Mouse (Mus musculus): ENCODE measurements around the gene Smyd5. TPM values are rescaled to one million over a fixed set of nuclear protein-coding genes. Genes with fewer than 3 reads are reported as not detected.

Gene Smyd5
- 60.4 and 61.8 TPM in 2 replicates for polyA plus RNA-seq (2014; fragmentation: Nextera tagmentation; extraction: Ambion mirVana)

DNA sequence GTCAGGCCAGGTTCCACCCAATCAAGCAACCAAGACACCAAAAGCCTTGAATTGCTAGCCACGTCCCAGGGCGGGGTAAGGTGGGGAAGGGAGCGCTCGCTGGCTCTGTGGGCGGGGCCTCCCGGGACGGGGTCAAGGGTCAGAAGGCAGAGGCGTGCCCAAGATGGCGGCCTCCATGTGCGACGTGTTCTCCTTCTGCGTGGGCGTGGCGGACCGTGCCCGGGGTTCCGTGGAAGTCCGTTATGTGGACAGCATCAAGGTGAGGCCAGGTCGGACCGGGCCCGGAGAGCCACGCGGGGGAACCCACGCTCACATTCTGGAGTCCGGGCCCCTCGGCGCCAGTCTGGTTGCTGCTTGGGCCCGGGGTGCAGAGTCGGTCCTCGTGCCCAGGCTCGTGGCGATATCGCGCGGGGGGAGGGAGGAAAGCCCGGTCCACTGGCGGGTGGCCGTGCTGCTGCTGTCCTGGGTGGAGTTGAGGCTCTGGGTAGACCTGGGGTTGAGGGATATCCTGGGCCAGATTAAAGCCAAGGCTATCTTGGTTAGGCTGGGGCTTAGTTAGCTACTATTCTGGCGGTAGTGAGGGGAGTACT lies at the start of gene Smyd5:
TSS of gene Smyd5 (plus strand) at position 148 of the 590 bp plus-strand sequence.
- Histone ChIP-seq H3K27ac (replicated peaks; ENCODE audit: low read depth, low read length) (no peak within 1 kb of the TSS), H3K27me3 (ENCODE audit: control insufficient read depth, insufficient read depth, low read length) (no peaks in the 10 kb centered on the region), H3K4me1 (ENCODE audit: control insufficient read depth, insufficient read depth, low read length) (no peaks in the 10 kb centered on the region), H3K9ac (ENCODE audit: low read length) (peak within 1 kb of the TSS; percentile 81), H3K4me3 (ENCODE audit: low read depth, low read length) (peak within 1 kb of the TSS; percentile 99), H3K9me3 (ENCODE audit: control insufficient read depth, low read length) (no peaks in the 10 kb centered on the region), H3K4me2 (ENCODE audit: low read depth, severe bottlenecking) (peak within 1 kb of the TSS; percentile 77), H3K36me3 (ENCODE audit: control insufficient read depth, insufficient read depth, low read length) (no peaks in the 10 kb centered on the region)
- ATAC-seq (ENCODE audit: insufficient number of reproducible peaks, low FRiP score, low TSS enrichment, low read depth) (peak; percentile 79), DNase-seq (ENCODE audit: low spot score) (peak; percentile 92)
- WGBS, result 0% methylated on average over 39 of the region's 39 CpGs

- Histone ChIP-seq H3K4me1 (ENCODE audit: control insufficient read depth, insufficient read depth, low read length) (0 out of 2 replicates have a peak, but pooled peaks cover 3% of the 10 kb centered on the region), H3K4me2 (ENCODE audit: low read depth, severe bottlenecking) (no peak overlapping the region), H3K36me3 (ENCODE audit: control insufficient read depth, insufficient read depth, low read length) (no peaks in the 10 kb centered on the region), H3K27me3 (ENCODE audit: control insufficient read depth, insufficient read depth, low read length) (peaks cover 2% of the 10 kb centered on the region; the same call in 1 of the 2 replicates), H3K9me3 (ENCODE audit: control insufficient read depth, low read length) (no peaks in the 10 kb centered on the region), H3K9ac (ENCODE audit: low read length) (no peak overlapping the region), H3K27ac (replicated peaks; ENCODE audit: low read depth, low read length) (no peak overlapping the region), H3K4me3 (ENCODE audit: low read depth, low read length) (no peak overlapping the region)
- WGBS, result 84% methylated on average over 2 of the region's 2 CpGs
- no peak for ATAC-seq (ENCODE audit: insufficient number of reproducible peaks, low FRiP score, low TSS enrichment, low read depth)
- DNase-seq (ENCODE audit: low spot score), result no peak
Measured at GRCm38 (mm10) chr6:85382791-85383190, 49.0 kb upstream of the Smyd5 start.

DNA sequence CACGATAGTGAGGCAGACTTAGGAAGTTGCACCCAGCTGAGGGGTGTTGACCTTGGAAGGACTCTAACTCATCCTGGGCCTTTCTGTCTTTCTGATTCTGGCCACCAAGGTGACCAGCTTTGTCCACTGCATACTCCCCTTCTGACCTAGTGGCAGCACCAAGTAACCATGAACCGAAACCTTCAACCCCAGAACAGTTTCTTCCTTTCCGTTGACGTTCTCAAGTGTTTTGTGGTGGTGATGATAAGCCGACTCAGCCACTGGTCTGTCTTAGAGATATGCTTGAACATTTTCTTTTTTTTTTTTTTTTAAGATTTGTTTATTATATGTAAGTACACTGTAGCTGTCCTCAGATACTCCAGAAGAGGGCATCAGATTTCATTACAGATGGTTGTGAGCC lies 43.2 kb upstream of the Smyd5 start:
- peaks cover 2% of the 10 kb centered on the region; the same call in 1 of the 2 replicates for H3K27me3 ChIP-seq (ENCODE audit: control insufficient read depth, insufficient read depth, low read length)
- H3K4me3 ChIP-seq (ENCODE audit: low read depth, low read length), result no peak overlapping the region
- ATAC-seq (ENCODE audit: insufficient number of reproducible peaks, low FRiP score, low TSS enrichment, low read depth) (no peak), DNase-seq (ENCODE audit: low spot score) (no peak)
- no peak overlapping the region for H3K9ac ChIP-seq (ENCODE audit: low read length)
- no peaks in the 10 kb centered on the region for H3K4me1 ChIP-seq (ENCODE audit: control insufficient read depth, insufficient read depth, low read length)
- no peaks in the 10 kb centered on the region for H3K9me3 ChIP-seq (ENCODE audit: control insufficient read depth, low read length)
- no peak overlapping the region for H3K27ac ChIP-seq (replicated peaks; ENCODE audit: low read depth, low read length)
- H3K4me2 ChIP-seq (ENCODE audit: low read depth, severe bottlenecking), result no peak overlapping the region
- WGBS, result 82% methylated on average over 5 of the region's 5 CpGs
- no peaks in the 10 kb centered on the region for H3K36me3 ChIP-seq (ENCODE audit: control insufficient read depth, insufficient read depth, low read length)

DNA sequence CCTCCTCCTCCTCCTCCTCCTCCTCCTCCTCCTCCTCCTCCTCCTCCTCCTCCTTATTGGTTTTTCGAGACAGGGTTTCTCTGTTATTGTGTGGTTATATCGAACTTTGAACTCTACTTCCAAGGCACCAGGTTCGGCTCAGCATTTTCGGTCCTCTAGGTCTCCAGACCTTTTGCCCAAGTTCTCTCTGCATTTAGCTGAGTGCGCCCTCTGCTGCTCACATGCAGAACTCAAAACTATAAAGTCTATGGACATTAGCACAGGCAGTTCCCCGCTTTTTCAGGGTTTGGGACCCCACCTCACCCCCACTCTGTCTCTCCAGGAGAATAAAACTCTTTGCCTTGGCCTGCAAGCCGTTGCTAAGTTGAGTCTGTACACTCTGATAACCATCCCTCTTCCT lies 40.0 kb upstream of the Smyd5 start:
- WGBS, result 35% methylated on average over 7 of the region's 7 CpGs
- ATAC-seq (ENCODE audit: insufficient number of reproducible peaks, low FRiP score, low TSS enrichment, low read depth), result no peak

DNA sequence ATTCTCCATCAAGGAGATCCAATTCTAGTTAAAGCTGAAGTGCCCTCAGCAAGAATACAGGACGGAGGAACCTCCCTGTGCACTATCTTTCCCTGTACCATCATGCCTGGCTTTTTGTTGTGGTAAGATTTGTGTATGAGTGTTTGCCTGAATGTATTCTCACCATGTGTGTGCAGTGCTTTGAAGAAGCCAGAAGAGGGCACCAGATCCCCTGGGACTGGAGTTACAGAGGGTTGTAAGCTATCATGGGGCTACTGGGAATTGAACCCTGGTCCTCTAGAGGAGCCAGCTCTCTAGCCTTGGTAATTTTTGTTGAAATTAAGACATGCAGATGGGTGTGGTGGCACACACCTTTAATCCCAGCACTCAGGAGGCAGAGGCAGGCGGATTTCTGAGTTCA lies 36.4 kb upstream of the Smyd5 start:
- H3K4me1 ChIP-seq (ENCODE audit: control insufficient read depth, insufficient read depth, low read length), result no peaks in the 10 kb centered on the region
- no peaks in the 10 kb centered on the region for H3K9me3 ChIP-seq (ENCODE audit: control insufficient read depth, low read length)
- DNase-seq (ENCODE audit: low spot score), result no peak
- H3K36me3 ChIP-seq (ENCODE audit: control insufficient read depth, insufficient read depth, low read length), result no peaks in the 10 kb centered on the region
- 70% methylated on average over 2 of the region's 2 CpGs for WGBS
- no peak overlapping the region for H3K27ac ChIP-seq (replicated peaks; ENCODE audit: low read depth, low read length)
- no peak overlapping the region for H3K9ac ChIP-seq (ENCODE audit: low read length)
- no peak for ATAC-seq (ENCODE audit: insufficient number of reproducible peaks, low FRiP score, low TSS enrichment, low read depth)
- no peak overlapping the region for H3K4me3 ChIP-seq (ENCODE audit: low read depth, low read length)
- no peak overlapping the region for H3K4me2 ChIP-seq (ENCODE audit: low read depth, severe bottlenecking)
- no peaks in the 10 kb centered on the region for H3K27me3 ChIP-seq (ENCODE audit: control insufficient read depth, insufficient read depth, low read length)

More for the DNA sequence above, 40.0 kb upstream of the Smyd5 start:
- Histone ChIP-seq H3K4me2 (ENCODE audit: low read depth, severe bottlenecking) (no peak overlapping the region), H3K36me3 (ENCODE audit: control insufficient read depth, insufficient read depth, low read length) (no peaks in the 10 kb centered on the region), H3K27ac (replicated peaks; ENCODE audit: low read depth, low read length) (no peak overlapping the region), H3K4me3 (ENCODE audit: low read depth, low read length) (no peak overlapping the region), H3K9ac (ENCODE audit: low read length) (no peak overlapping the region), H3K27me3 (ENCODE audit: control insufficient read depth, insufficient read depth, low read length) (no peaks in the 10 kb centered on the region), H3K9me3 (ENCODE audit: control insufficient read depth, low read length) (no peaks in the 10 kb centered on the region), H3K4me1 (ENCODE audit: control insufficient read depth, insufficient read depth, low read length) (no peaks in the 10 kb centered on the region)
- DNase-seq (ENCODE audit: low spot score), result peak; percentile 80

- no peaks in the 10 kb centered on the region for H3K9me3 ChIP-seq (ENCODE audit: control insufficient read depth, low read length)
- ATAC-seq (ENCODE audit: insufficient number of reproducible peaks, low FRiP score, low TSS enrichment, low read depth) (no peak), DNase-seq (ENCODE audit: low spot score) (peak; percentile 43)
- H3K27me3 ChIP-seq (ENCODE audit: control insufficient read depth, insufficient read depth, low read length), result no peaks in the 10 kb centered on the region
- no peak overlapping the region for H3K4me2 ChIP-seq (ENCODE audit: low read depth, severe bottlenecking)
- no peaks in the 10 kb centered on the region for H3K36me3 ChIP-seq (ENCODE audit: control insufficient read depth, insufficient read depth, low read length)
- H3K9ac ChIP-seq (ENCODE audit: low read length), result no peak overlapping the region
- no peaks in the 10 kb centered on the region for H3K4me1 ChIP-seq (ENCODE audit: control insufficient read depth, insufficient read depth, low read length)
- WGBS, result 33% methylated on average over 1 of the region's 1 CpGs
- H3K4me3 ChIP-seq (ENCODE audit: low read depth, low read length), result no peak overlapping the region
- H3K27ac ChIP-seq (replicated peaks; ENCODE audit: low read depth, low read length), result no peak overlapping the region
Measured at GRCm38 (mm10) chr6:85397165-85397564, 34.6 kb upstream of the Smyd5 start.

GRCm38 (mm10) chr6:85399715-85400114 lies 32.1 kb upstream of the Smyd5 start:
- H3K27me3 ChIP-seq (ENCODE audit: control insufficient read depth, insufficient read depth, low read length), result no peaks in the 10 kb centered on the region
- 15% methylated on average over 5 of the region's 5 CpGs for WGBS
- no peak overlapping the region for H3K4me3 ChIP-seq (ENCODE audit: low read depth, low read length)
- no peak for ATAC-seq (ENCODE audit: insufficient number of reproducible peaks, low FRiP score, low TSS enrichment, low read depth)
- no peak overlapping the region for H3K27ac ChIP-seq (replicated peaks; ENCODE audit: low read depth, low read length)
- H3K36me3 ChIP-seq (ENCODE audit: control insufficient read depth, insufficient read depth, low read length), result no peaks in the 10 kb centered on the region
- no peak overlapping the region for H3K4me2 ChIP-seq (ENCODE audit: low read depth, severe bottlenecking)
- H3K9me3 ChIP-seq (ENCODE audit: control insufficient read depth, low read length), result no peaks in the 10 kb centered on the region
- no peaks in the 10 kb centered on the region for H3K4me1 ChIP-seq (ENCODE audit: control insufficient read depth, insufficient read depth, low read length)
- no peak overlapping the region for H3K9ac ChIP-seq (ENCODE audit: low read length)
- no peak for DNase-seq (ENCODE audit: low spot score)

GRCm38 (mm10) chr6:85402613-85403012 lies 29.2 kb upstream of the Smyd5 start:
- Histone ChIP-seq H3K36me3 (ENCODE audit: control insufficient read depth, insufficient read depth, low read length) (no peaks in the 10 kb centered on the region), H3K9ac (ENCODE audit: low read length) (no peak overlapping the region), H3K4me2 (ENCODE audit: low read depth, severe bottlenecking) (no peak overlapping the region), H3K4me1 (ENCODE audit: control insufficient read depth, insufficient read depth, low read length) (no peaks in the 10 kb centered on the region), H3K9me3 (ENCODE audit: control insufficient read depth, low read length) (no peaks in the 10 kb centered on the region), H3K4me3 (ENCODE audit: low read depth, low read length) (no peak overlapping the region), H3K27me3 (ENCODE audit: control insufficient read depth, insufficient read depth, low read length) (peaks cover 13% of the 10 kb centered on the region), H3K27ac (replicated peaks; ENCODE audit: low read depth, low read length) (no peak overlapping the region)
- WGBS, result 70% methylated on average over 2 of the region's 2 CpGs
- no peak for ATAC-seq (ENCODE audit: insufficient number of reproducible peaks, low FRiP score, low TSS enrichment, low read depth)
- no peak for DNase-seq (ENCODE audit: low spot score)

DNA sequence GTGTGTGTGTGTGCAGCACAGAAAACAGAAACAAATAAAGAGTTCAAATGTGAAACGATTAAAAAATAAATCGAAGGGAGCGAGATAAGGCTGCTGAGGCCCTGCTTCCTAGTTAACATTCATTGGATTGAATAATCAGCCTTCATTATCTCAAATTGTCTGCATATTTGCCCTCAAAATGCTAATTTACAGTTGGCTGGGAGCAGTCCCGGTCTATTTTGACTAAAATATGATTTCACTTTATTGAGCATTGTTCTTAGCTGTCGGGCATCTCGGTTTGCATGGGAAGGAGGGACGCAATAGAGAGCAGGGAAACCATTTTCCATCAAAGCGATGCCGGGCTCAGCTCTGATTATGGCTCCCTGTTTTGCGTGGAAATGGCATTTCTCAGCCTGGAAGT lies 28.8 kb upstream of the Smyd5 start:
- Histone ChIP-seq H3K27me3 (ENCODE audit: control insufficient read depth, insufficient read depth, low read length) (peaks cover 18% of the 10 kb centered on the region), H3K9ac (ENCODE audit: low read length) (no peak overlapping the region), H3K4me1 (ENCODE audit: control insufficient read depth, insufficient read depth, low read length) (no peaks in the 10 kb centered on the region), H3K27ac (replicated peaks; ENCODE audit: low read depth, low read length) (no peak overlapping the region), H3K36me3 (ENCODE audit: control insufficient read depth, insufficient read depth, low read length) (no peaks in the 10 kb centered on the region), H3K4me3 (ENCODE audit: low read depth, low read length) (no peak overlapping the region), H3K4me2 (ENCODE audit: low read depth, severe bottlenecking) (no peak overlapping the region), H3K9me3 (ENCODE audit: control insufficient read depth, low read length) (no peaks in the 10 kb centered on the region)
- no peak for ATAC-seq (ENCODE audit: insufficient number of reproducible peaks, low FRiP score, low TSS enrichment, low read depth)
- DNase-seq (ENCODE audit: low spot score), result no peak
- 85% methylated on average over 10 of the region's 10 CpGs for WGBS

All from limb, embryonic 11.5 days (tissue).